8 mouse cellular contexts compared by ENCODE assay signal in the genomic region with DNA sequence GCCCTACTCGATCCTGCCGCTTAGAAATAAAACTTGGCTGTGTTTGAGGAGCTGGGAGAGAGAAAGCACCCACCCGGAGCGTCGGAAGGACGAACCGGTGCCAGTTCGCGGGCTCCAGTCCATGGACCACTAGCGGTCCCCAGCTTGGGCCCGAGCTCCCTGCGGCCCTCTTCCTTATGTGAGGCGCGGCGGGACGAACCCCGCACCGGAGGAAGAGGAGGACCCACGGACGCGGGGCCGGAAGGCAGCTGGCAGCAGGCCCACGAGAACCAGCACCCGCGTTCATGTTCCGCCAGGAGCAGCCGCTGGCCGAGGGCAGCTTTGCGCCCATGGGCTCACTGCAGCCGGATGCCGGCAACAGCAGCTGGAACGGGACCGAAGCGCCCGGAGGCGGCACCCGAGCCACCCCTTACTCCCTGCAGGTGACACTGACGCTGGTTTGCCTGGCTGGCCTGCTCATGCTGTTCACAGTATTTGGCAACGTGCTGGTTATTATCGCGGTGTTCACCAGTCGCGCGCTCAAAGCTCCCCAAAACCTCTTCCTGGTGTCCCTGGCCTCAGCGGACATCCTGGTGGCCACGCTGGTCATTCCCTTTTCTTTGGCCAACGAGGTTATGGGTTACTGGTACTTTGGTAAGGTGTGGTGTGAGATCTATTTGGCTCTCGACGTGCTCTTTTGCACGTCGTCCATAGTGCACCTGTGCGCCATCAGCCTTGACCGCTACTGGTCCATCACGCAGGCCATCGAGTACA. TPM values are rescaled to one million over a fixed set of nuclear protein-coding genes. Genes with fewer than 3 reads are reported as not detected.
DNase-seq lines count a peak whose midpoint lies in the region; ATAC-seq and TF ChIP-seq lines count a peak whose summit lies in the region.

No protein-coding gene starts in this region.

- H3K9me3 ChIP-seq in G1E (replicated peaks): peaks cover 31% of the 10 kb centered on the region
- no peaks in the 10 kb centered on the region for H3K9me3 ChIP-seq in embryonic facial prominence, embryonic 14.5 days (ENCODE audit: control insufficient read depth, low read length)

- H3K4me3 ChIP-seq in G1E (ENCODE audit: low read depth, low read length): peak overlapping the region; percentile 71
- peak overlapping the region; percentile 54 for H3K4me3 ChIP-seq in embryonic facial prominence, embryonic 14.5 days (ENCODE audit: low read depth, low read length)

- DNase-seq in kidney, adult 18-20 months: peak; percentile 29
- no peak for DNase-seq in kidney, adult 8-10 months
- DNase-seq in G1E (ENCODE audit: low spot score): no peak
- DNase-seq in embryonic facial prominence, embryonic 14.5 days (ENCODE audit: low spot score): no peak
- DNase-seq in induced T-regulatory cell, adult 2 months (ENCODE audit: low read depth): peak; percentile 34
- peak; percentile 21 for DNase-seq in lung, postnatal 10 days
- DNase-seq in splenic B cell, adult 2 months (ENCODE audit: low read depth, low spot score): peak; percentile 13

- H3K4me2 ChIP-seq in embryonic facial prominence, embryonic 14.5 days (ENCODE audit: low read depth, low read length): peak overlapping the region; percentile 99

- H3K4me1 ChIP-seq in G1E (ENCODE audit: insufficient read depth, low read depth, low read length): peaks cover 55% of the 10 kb centered on the region
- peaks cover 27% of the 10 kb centered on the region for H3K4me1 ChIP-seq in embryonic facial prominence, embryonic 14.5 days (ENCODE audit: control insufficient read depth, insufficient read depth, low read length)

- peaks cover 45% of the 10 kb centered on the region for H3K36me3 ChIP-seq in G1E (replicated peaks)
- H3K36me3 ChIP-seq in embryonic facial prominence, embryonic 14.5 days (ENCODE audit: control insufficient read depth, insufficient read depth, low read length): no peaks in the 10 kb centered on the region
- no peaks in the 10 kb centered on the region for H3K36me3 ChIP-seq in splenic B cell, adult 2 months (ENCODE audit: control insufficient read depth, insufficient read depth, low read length, poor library complexity, severe bottlenecking)

- ATAC-seq in G1E (ENCODE audit: extremely low read depth, insufficient number of reproducible peaks, low FRiP score, poor library complexity, severe bottlenecking): no peak
- ATAC-seq in embryonic facial prominence, embryonic 14.5 days (ENCODE audit: low read depth): no peak
- ATAC-seq in erythroblast, adult 5-6 weeks (replicated peaks; ENCODE audit: low FRiP score, poor library complexity, severe bottlenecking): no peak

- no peak for TF ChIP-seq CTCF in G1E (IDR thresholded peaks at IDR 0.05; ENCODE audit: low read depth, low read length)

- 3% methylated on average over 27 of the region's 55 CpGs for WGBS in embryonic facial prominence, embryonic 14.5 days

- H3K27me3 ChIP-seq in G1E (ENCODE audit: insufficient read depth, low read length): peaks cover 28% of the 10 kb centered on the region; the same call in 1 of the 2 replicates
- peaks cover 59% of the 10 kb centered on the region for H3K27me3 ChIP-seq in embryonic facial prominence, embryonic 14.5 days (replicated peaks; ENCODE audit: control insufficient read depth, insufficient read depth, low read length)
- peaks cover 1% of the 10 kb centered on the region; the same call in 1 of the 2 replicates for H3K27me3 ChIP-seq in splenic B cell, adult 2 months (ENCODE audit: control insufficient read depth, insufficient read depth, low read length, poor library complexity, severe bottlenecking)

- peak overlapping the region; percentile 60 for H3K9ac ChIP-seq in embryonic facial prominence, embryonic 14.5 days (ENCODE audit: low read depth, low read length)

- no peak overlapping the region for H3K27ac ChIP-seq in embryonic facial prominence, embryonic 14.5 days (replicated peaks; ENCODE audit: low read depth, low read length)

RNA-seq across cellular contexts. Expression of gene Adra2a, which starts 2.2 kb away (rescaled TPM):
- total RNA-seq in G1E (2014; fragmentation: Nextera tagmentation): 13.2 and 15.2 TPM in 2 replicates
- 8.2 and 8.7 TPM in 2 replicates for total RNA-seq in G1E (2017)
- 40.6 and 51.8 TPM in 2 replicates for polyA plus RNA-seq in G1E (2012)
- 2.1 and 2.3 TPM in 2 replicates for polyA plus RNA-seq in embryonic facial prominence, embryonic 14.5 days (2014; fragmentation: Nextera tagmentation; extraction: Ambion mirVana)
- total RNA-seq in erythroblast, adult 5-6 weeks (2015; ENCODE audit: low replicate concordance): not detected in 2 replicates
- 0.34 TPM in 1 of 2 replicates, not detected in the other for total RNA-seq in erythroblast, adult 5-6 weeks (2017; ENCODE audit: low replicate concordance)

Comparison
In these comparisons a context has a peak if more than half of its experiments do, and no peak if none do; other contexts are left out.
1. DNase-seq: peak in kidney, adult 18-20 months (single experiment), induced T-regulatory cell, adult 2 months (single experiment), lung, postnatal 10 days (single experiment) and splenic B cell, adult 2 months (single experiment); none in kidney, adult 8-10 months (0 of 2), G1E (single experiment) and embryonic facial prominence, embryonic 14.5 days (single experiment).
2. RNA of gene Adra2a, which starts 2.2 kb away (total RNA-seq): 8.2 to 15.2 TPM in G1E; 0.34 TPM in erythroblast, adult 5-6 weeks; every median in the first group is over 4 times any median in the second.